Mouse (Mus musculus) limb, embryonic 12.5 days (tissue): Measurements from ENCODE around the gene Ovca2. TPM values are rescaled to one million over a fixed set of nuclear protein-coding genes. Genes with fewer than 3 reads are reported as not detected.

Source experiments
- ATAC-seq: fragments of 200-750 bp; cut with Nextera tagmentation; 2 replicates; pipeline ENCODE4 v1.8.0; 2017; ENCODE audit warnings: low read depth, moderate TSS enrichment; ENCODE audit not compliant: insufficient number of reproducible peaks, insufficient read depth, low FRiP score, low TSS enrichment
- H3K27ac ChIP-seq: fragments of 300-500 bp; sonication (generic); 2 replicates; pipeline ENCODE4 v1.5.1; 2016; ENCODE audit warnings: mild to moderate bottlenecking, moderate library complexity
- H3K27me3 ChIP-seq: fragments of 300-500 bp; sonication (generic); 2 replicates; pipeline ENCODE4 v1.6.1; 2016; ENCODE audit warnings: mild to moderate bottlenecking, moderate library complexity
- H3K36me3 ChIP-seq: fragments of 300-500 bp; sonication (generic); 2 replicates; pipeline ENCODE4 v1.6.1; 2016; ENCODE audit warnings: mild to moderate bottlenecking, moderate library complexity
- H3K4me1 ChIP-seq: fragments of 300-500 bp; sonication (generic); replicated peaks from 2 replicates; pipeline ENCODE4 v1.6.1; 2016
- H3K4me2 ChIP-seq: fragments of 300-500 bp; sonication (generic); 2 replicates; pipeline ENCODE4 v1.6.1; 2016; ENCODE audit warnings: mild to moderate bottlenecking, moderate library complexity
- H3K4me3 ChIP-seq: fragments of 300-500 bp; sonication (generic); replicated peaks from 2 replicates; pipeline ENCODE4 v1.5.1; 2016; ENCODE audit warnings: mild to moderate bottlenecking
- H3K9ac ChIP-seq: fragments of 300-500 bp; sonication (generic); replicated peaks from 2 replicates; pipeline ENCODE4 v1.6.1; 2016; ENCODE audit warnings: mild to moderate bottlenecking, moderate library complexity
- H3K9me3 ChIP-seq: fragments of 300-500 bp; sonication (generic); 2 replicates; pipeline ENCODE4 v1.6.1; 2016; ENCODE audit warnings: mild to moderate bottlenecking, moderate library complexity
- WGBS: fragments of 180-500 bp; shearing (Covaris S2); methylation state at CpG from one replicate; pipeline ENCODE4 v1.1.7; 2016; 5-methylcytosine and 5-hydroxymethylcytosine counted together
- microRNA counts: library from miRNA; unstranded; fragments of <30 nt; microRNA quantifications from one replicate; lab custom pipeline; 2017
- microRNA-seq: library from miRNA; unstranded; fragments of <30 nt; microRNA quantifications from one replicate; pipeline ENCODE4, GENCODE M21; 2017
- polyA plus RNA-seq: library from polyadenylated mRNA; unstranded; fragments of >200 nt; fragmentation: Nextera tagmentation; extraction: Ambion mirVana; gene quantifications from 2 replicates; pipeline ENCODE4 v1.2.1, GENCODE M21; 2016

The Ovca2 gene
- polyA plus RNA-seq, 1 experiment from 2014 or later, result 31.0 TPM

- Histone ChIP-seq H3K27ac (peak overlapping the region; percentile 66; the same call in 1 of the 2 replicates), H3K36me3 (no peaks in the 10 kb centered on the region; the same call in none of the 2 replicates), H3K4me3 (no peak overlapping the region), H3K27me3 (no peaks in the 10 kb centered on the region), H3K9me3 (no peaks in the 10 kb centered on the region), H3K9ac (no peak overlapping the region), H3K4me1 (peaks cover 67% of the 10 kb centered on the region), H3K4me2 (no peak overlapping the region)
- WGBS, result 91% methylated on average over 4 of the region's 4 CpGs
- ATAC-seq, result no peak
Measured at GRCm38 (mm10) chr11:75135358-75135757, 43.3 kb downstream of the Ovca2 start.

- Histone ChIP-seq H3K4me1 (peaks cover 59% of the 10 kb centered on the region), H3K4me3 (no peak overlapping the region), H3K27me3 (no peaks in the 10 kb centered on the region), H3K4me2 (no peak overlapping the region), H3K9me3 (no peaks in the 10 kb centered on the region), H3K36me3 (no peaks in the 10 kb centered on the region; the same call in none of the 2 replicates), H3K9ac (no peak overlapping the region), H3K27ac (peak overlapping the region; percentile 66; the same call in 1 of the 2 replicates)
- 32% methylated on average over 5 of the region's 5 CpGs for WGBS
- no peak for ATAC-seq
Measured at GRCm38 (mm10) chr11:75134485-75135068, 44.1 kb downstream of the Ovca2 start.

- WGBS, result 2% methylated on average over 2 of the region's 2 CpGs
- Histone ChIP-seq H3K4me3 (no peak overlapping the region), H3K27ac (peak overlapping the region; percentile 50), H3K9me3 (no peaks in the 10 kb centered on the region), H3K36me3 (no peaks in the 10 kb centered on the region; the same call in none of the 2 replicates), H3K4me1 (peaks cover 52% of the 10 kb centered on the region), H3K4me2 (no peak overlapping the region), H3K27me3 (no peaks in the 10 kb centered on the region), H3K9ac (no peak overlapping the region)
- no peak; the same call in 1 of the 2 replicates for ATAC-seq
Measured at GRCm38 (mm10) chr11:75133951-75134350, 44.7 kb downstream of the Ovca2 start.

- Histone ChIP-seq H3K9me3 (no peaks in the 10 kb centered on the region), H3K27ac (peak overlapping the region; percentile 50), H3K4me3 (no peak overlapping the region), H3K27me3 (no peaks in the 10 kb centered on the region), H3K36me3 (no peaks in the 10 kb centered on the region; the same call in none of the 2 replicates), H3K4me1 (peaks cover 47% of the 10 kb centered on the region), H3K9ac (no peak overlapping the region), H3K4me2 (no peak overlapping the region)
- WGBS, result 87% methylated on average over 5 of the region's 5 CpGs
- ATAC-seq, result no peak
Measured at GRCm38 (mm10) chr11:75133391-75133790, 45.2 kb downstream of the Ovca2 start.

GRCm38 (mm10) chr11:75132278-75132677, 46.4 kb downstream of the Ovca2 start:
- ATAC-seq, result no peak
- H3K9me3 ChIP-seq, result no peaks in the 10 kb centered on the region
- H3K4me3 ChIP-seq, result no peak overlapping the region
- H3K27me3 ChIP-seq, result no peaks in the 10 kb centered on the region
- 87% methylated on average over 5 of the region's 5 CpGs for WGBS
- H3K36me3 ChIP-seq, result no peaks in the 10 kb centered on the region; the same call in none of the 2 replicates
- peaks cover 39% of the 10 kb centered on the region for H3K4me1 ChIP-seq
- H3K27ac ChIP-seq, result no peak overlapping the region
- no peak overlapping the region for H3K4me2 ChIP-seq
- no peak overlapping the region for H3K9ac ChIP-seq

GRCm38 (mm10) chr11:75131300-75131699, 47.3 kb downstream of the Ovca2 start:
- Histone ChIP-seq H3K4me1 (peaks cover 29% of the 10 kb centered on the region), H3K9me3 (no peaks in the 10 kb centered on the region), H3K4me2 (no peak overlapping the region), H3K27ac (no peak overlapping the region), H3K27me3 (no peaks in the 10 kb centered on the region), H3K4me3 (no peak overlapping the region), H3K9ac (no peak overlapping the region), H3K36me3 (no peaks in the 10 kb centered on the region; the same call in 1 of the 2 replicates)
- 74% methylated on average over 4 of the region's 4 CpGs for WGBS
- no peak for ATAC-seq

GRCm38 (mm10) chr11:75129481-75129880, 49.2 kb downstream of the Ovca2 start:
- Histone ChIP-seq H3K4me1 (peaks cover 12% of the 10 kb centered on the region), H3K4me2 (no peak overlapping the region), H3K9ac (no peak overlapping the region), H3K27ac (no peak overlapping the region), H3K4me3 (no peak overlapping the region), H3K27me3 (no peaks in the 10 kb centered on the region), H3K36me3 (no peaks in the 10 kb centered on the region; the same call in 1 of the 2 replicates), H3K9me3 (no peaks in the 10 kb centered on the region)
- no peak for ATAC-seq
- WGBS, result 96% methylated on average over 6 of the region's 6 CpGs

GRCm38 (mm10) chr11:75126384-75126783, 52.3 kb downstream of the Ovca2 start:
- Histone ChIP-seq H3K9ac (no peak overlapping the region), H3K4me2 (no peak overlapping the region), H3K27ac (no peak overlapping the region), H3K4me3 (no peak overlapping the region), H3K27me3 (no peaks in the 10 kb centered on the region), H3K36me3 (no peaks in the 10 kb centered on the region; the same call in 1 of the 2 replicates), H3K4me1 (no peaks in the 10 kb centered on the region), H3K9me3 (no peaks in the 10 kb centered on the region)
- 91% methylated on average over 3 of the region's 3 CpGs for WGBS
- no peak for ATAC-seq

MicroRNAs encoded within 50 kb of the gene (microRNA counts, 519-probe panel; counts per million panel counts)
- microRNA mmu-miR-132 (lab: Ali Mortazavi, UCI), result 3,305 counts per million, percentile 17 among the panel's probes with 10 or more counts
- not detected for microRNA mmu-miR-212 (lab: Ali Mortazavi, UCI)

Small RNAs within 50 kb of the gene (microRNA-seq; reads per million reads assigned to microRNA genes)
- gene Mir132 (81.4 reads per million, percentile 49 among the genes with 10 or more reads in this experiment), gene Mir212 (7.9 reads per million, percentile 22 among the genes with 10 or more reads in this experiment)

Other genes starting within 250 kb of the Ovca2 start
- 30.3 and 35.5 TPM in 2 replicates for gene Hic1, start 9.3 kb downstream of the Ovca2 start, polyA plus RNA-seq
- 24.0 and 25.5 TPM in 2 replicates for gene Dph1, start 12.4 kb upstream of the Ovca2 start, polyA plus RNA-seq
- 1.5 and 2.1 TPM in 2 replicates for gene Rtn4rl1, start 14.9 kb upstream of the Ovca2 start, polyA plus RNA-seq
- 153 and 163 TPM in 2 replicates for gene Rpa1, start 169.5 kb upstream of the Ovca2 start, polyA plus RNA-seq
- gene Smyd4, start 169.6 kb upstream of the Ovca2 start, polyA plus RNA-seq, result 20.4 and 22.7 TPM in 2 replicates
- gene Serpinf1, start 243.9 kb upstream of the Ovca2 start, polyA plus RNA-seq, result 177 and 181 TPM in 2 replicates